Mouse (Mus musculus) embryonic facial prominence, embryonic 12.5 days (tissue): ENCODE results near the gene Cfap74. TPM values are rescaled to one million over a fixed set of nuclear protein-coding genes. Genes with fewer than 3 reads are reported as not detected.
A peak's percentile ranks its signal among the peaks of the same experiment; 100 is the strongest.

Source experiments
- ATAC-seq: fragments of 200-750 bp; cut with Nextera tagmentation; 2 replicates; pipeline ENCODE4 v1.8.0; 2017; ENCODE audit not compliant: insufficient number of reproducible peaks, insufficient read depth, low FRiP score, low TSS enrichment
- H3K27ac ChIP-seq: fragments of 300-500 bp; sonication (generic); 2 replicates; pipeline ENCODE4 v1.5.1; 2016; ENCODE audit warnings: mild to moderate bottlenecking
- H3K27me3 ChIP-seq: fragments of 300-500 bp; sonication (generic); 2 replicates; pipeline ENCODE4 v1.6.1; 2016; ENCODE audit warnings: mild to moderate bottlenecking, moderate library complexity
- H3K36me3 ChIP-seq: fragments of 300-500 bp; sonication (generic); 2 replicates; pipeline ENCODE4 v1.6.1; 2016; ENCODE audit warnings: mild to moderate bottlenecking
- H3K4me1 ChIP-seq: fragments of 300-500 bp; sonication (generic); 2 replicates; pipeline ENCODE4 v1.6.1; 2016
- H3K4me2 ChIP-seq: fragments of 300-500 bp; sonication (generic); replicated peaks from 2 replicates; pipeline ENCODE4 v1.6.1; 2016; ENCODE audit warnings: mild to moderate bottlenecking, moderate library complexity
- H3K4me3 ChIP-seq: fragments of 300-500 bp; sonication (generic); 2 replicates; pipeline ENCODE4 v1.5.1; 2016; ENCODE audit warnings: mild to moderate bottlenecking
- H3K9ac ChIP-seq: fragments of 300-500 bp; sonication (generic); 2 replicates; pipeline ENCODE4 v1.6.1; 2016; ENCODE audit warnings: mild to moderate bottlenecking, moderate library complexity
- H3K9me3 ChIP-seq: fragments of 300-500 bp; sonication (generic); 2 replicates; pipeline ENCODE4 v1.6.1; 2016; ENCODE audit warnings: mild to moderate bottlenecking, moderate library complexity
- WGBS: fragments of 180-500 bp; shearing (Covaris S2); methylation state at CpG from one replicate; pipeline ENCODE4 v1.1.7; 2016; 5-methylcytosine and 5-hydroxymethylcytosine counted together
- polyA plus RNA-seq: library from polyadenylated mRNA; unstranded; fragments of >200 nt; fragmentation: Nextera tagmentation; extraction: Ambion mirVana; gene quantifications from 2 replicates; pipeline ENCODE4 v1.2.1, GENCODE M21; 2016

The Cfap74 gene
- polyA plus RNA-seq, 1 experiment from 2014 or later = 4.9 TPM

- Histone ChIP-seq H3K4me3 (no peak overlapping the region), H3K9me3 (no peaks in the 10 kb centered on the region), H3K4me1 (no peaks in the 10 kb centered on the region), H3K27me3 (no peaks in the 10 kb centered on the region), H3K27ac (no peak overlapping the region), H3K9ac (no peak overlapping the region), H3K36me3 (no peaks in the 10 kb centered on the region), H3K4me2 (no peak overlapping the region)
- 63% methylated on average over 7 of the region's 7 CpGs for WGBS
- no peak for ATAC-seq
Measured at GRCm38 (mm10) chr4:155381974-155382373, 27.0 kb upstream of the Cfap74 start.

- ATAC-seq = no peak
Measured at GRCm38 (mm10) chr4:155382752-155383151, 26.2 kb upstream of the Cfap74 start.

GRCm38 (mm10) chr4:155383326-155383725 is 25.7 kb upstream of the Cfap74 start:
- ATAC-seq = no peak
- Histone ChIP-seq H3K27ac (no peak overlapping the region), H3K9ac (no peak overlapping the region), H3K4me1 (no peaks in the 10 kb centered on the region), H3K4me2 (no peak overlapping the region), H3K36me3 (no peaks in the 10 kb centered on the region), H3K4me3 (no peak overlapping the region), H3K27me3 (no peaks in the 10 kb centered on the region), H3K9me3 (no peaks in the 10 kb centered on the region)
- 76% methylated on average over 4 of the region's 4 CpGs for WGBS

More at GRCm38 (mm10) chr4:155382752-155383151, 26.2 kb upstream of the Cfap74 start:
- Histone ChIP-seq H3K4me1 (no peaks in the 10 kb centered on the region), H3K9ac (no peak overlapping the region), H3K36me3 (no peaks in the 10 kb centered on the region), H3K9me3 (no peaks in the 10 kb centered on the region), H3K4me3 (no peak overlapping the region), H3K27me3 (no peaks in the 10 kb centered on the region), H3K27ac (no peak overlapping the region), H3K4me2 (no peak overlapping the region)
- 28% methylated on average over 9 of the region's 9 CpGs for whole genome bisulfite sequencing

GRCm38 (mm10) chr4:155387166-155387565 is 21.8 kb upstream of the Cfap74 start:
- H3K4me3 ChIP-seq = no peak overlapping the region
- no peaks in the 10 kb centered on the region for H3K4me1 ChIP-seq
- no peaks in the 10 kb centered on the region for H3K36me3 ChIP-seq
- H3K9ac ChIP-seq = no peak overlapping the region
- WGBS = 65% methylated on average over 8 of the region's 8 CpGs
- H3K27ac ChIP-seq = no peak overlapping the region
- no peak for ATAC-seq
- H3K9me3 ChIP-seq = no peaks in the 10 kb centered on the region
- 0 out of 2 replicates have a peak, but pooled peaks cover 3% of the 10 kb centered on the region for H3K27me3 ChIP-seq
- H3K4me2 ChIP-seq = no peak overlapping the region

- no peak for ATAC-seq
- Histone ChIP-seq H3K27ac (no peak overlapping the region), H3K27me3 (peaks cover 35% of the 10 kb centered on the region), H3K36me3 (no peaks in the 10 kb centered on the region), H3K4me2 (no peak overlapping the region), H3K4me1 (0 out of 2 replicates have a peak, but pooled peaks cover 8% of the 10 kb centered on the region), H3K9ac (no peak overlapping the region), H3K4me3 (no peak overlapping the region), H3K9me3 (no peaks in the 10 kb centered on the region)
- 84% methylated on average over 5 of the region's 5 CpGs for WGBS
Measured at GRCm38 (mm10) chr4:155395471-155395870, 13.5 kb upstream of the Cfap74 start.

- H3K4me2 ChIP-seq = no peak overlapping the region
- H3K9me3 ChIP-seq = no peaks in the 10 kb centered on the region
- no peak for ATAC-seq
- peaks cover 42% of the 10 kb centered on the region for H3K27me3 ChIP-seq
- H3K27ac ChIP-seq = no peak overlapping the region
- no peak overlapping the region for H3K4me3 ChIP-seq
- 0 out of 2 replicates have a peak, but pooled peaks cover 8% of the 10 kb centered on the region for H3K4me1 ChIP-seq
- WGBS = 84% methylated on average over 4 of the region's 4 CpGs
- no peaks in the 10 kb centered on the region for H3K36me3 ChIP-seq
- no peak overlapping the region for H3K9ac ChIP-seq
Measured at GRCm38 (mm10) chr4:155396751-155397150, 12.2 kb upstream of the Cfap74 start.

GRCm38 (mm10) chr4:155397511-155398221 is 11.3 kb upstream of the Cfap74 start, which contains the start of gene Gabrd:
Gabrd (minus strand) TSS chr4:155398112.
- Histone ChIP-seq H3K27ac (no peak within 1 kb of the TSS), H3K9ac (peak within 1 kb of the TSS; percentile 33; the same call in 1 of the 2 replicates), H3K9me3 (no peaks in the 10 kb centered on the region), H3K4me1 (0 out of 2 replicates have a peak, but pooled peaks cover 8% of the 10 kb centered on the region), H3K27me3 (peaks cover 42% of the 10 kb centered on the region), H3K4me2 (peak within 1 kb of the TSS; percentile 88), H3K36me3 (no peaks in the 10 kb centered on the region), H3K4me3 (peak within 1 kb of the TSS; percentile 41)
- ATAC-seq = no peak
- WGBS = under 1% methylated on average over 42 of the region's 57 CpGs

- Histone ChIP-seq H3K4me3 (peak overlapping the region; percentile 41), H3K4me1 (0 out of 2 replicates have a peak, but pooled peaks cover 8% of the 10 kb centered on the region), H3K9me3 (no peaks in the 10 kb centered on the region), H3K9ac (peak overlapping the region; percentile 33; the same call in 1 of the 2 replicates), H3K4me2 (peak overlapping the region; percentile 88), H3K27ac (no peak overlapping the region), H3K27me3 (peaks cover 39% of the 10 kb centered on the region), H3K36me3 (no peaks in the 10 kb centered on the region)
- 4% methylated on average over 9 of the region's 9 CpGs for WGBS
- ATAC-seq = no peak
Measured at GRCm38 (mm10) chr4:155398222-155398540, 10.8 kb upstream of the Cfap74 start.

GRCm38 (mm10) chr4:155401121-155401520 is 7.9 kb upstream of the Cfap74 start:
- peaks cover 37% of the 10 kb centered on the region for H3K27me3 ChIP-seq
- H3K9ac ChIP-seq = no peak overlapping the region
- no peak overlapping the region for H3K27ac ChIP-seq
- WGBS = 64% methylated on average over 7 of the region's 7 CpGs
- no peak overlapping the region for H3K4me3 ChIP-seq
- no peaks in the 10 kb centered on the region for H3K9me3 ChIP-seq
- H3K4me1 ChIP-seq = 0 out of 2 replicates have a peak, but pooled peaks cover 8% of the 10 kb centered on the region
- H3K4me2 ChIP-seq = no peak overlapping the region
- no peak for ATAC-seq
- no peaks in the 10 kb centered on the region for H3K36me3 ChIP-seq

GRCm38 (mm10) chr4:155402489-155402888 is 6.5 kb upstream of the Cfap74 start:
- ATAC-seq = no peak
- WGBS = 61% methylated on average over 1 of the region's 1 CpGs

GRCm38 (mm10) chr4:155408695-155409057 is 314 bp upstream of the Cfap74 start:
- no peak overlapping the region for H3K27ac ChIP-seq

More at GRCm38 (mm10) chr4:155402489-155402888, 6.5 kb upstream of the Cfap74 start:
- Histone ChIP-seq H3K27me3 (peaks cover 29% of the 10 kb centered on the region), H3K9me3 (no peaks in the 10 kb centered on the region), H3K36me3 (no peaks in the 10 kb centered on the region), H3K9ac (no peak overlapping the region), H3K4me3 (no peak overlapping the region), H3K4me2 (no peak overlapping the region), H3K4me1 (0 out of 2 replicates have a peak, but pooled peaks cover 6% of the 10 kb centered on the region), H3K27ac (no peak overlapping the region)

GRCm38 (mm10) chr4:155412124-155412523 is 3.1 kb downstream of the Cfap74 start:
- Histone ChIP-seq H3K36me3 (no peaks in the 10 kb centered on the region), H3K4me3 (no peak overlapping the region), H3K27ac (no peak overlapping the region), H3K27me3 (no peaks in the 10 kb centered on the region), H3K4me2 (no peak overlapping the region), H3K9ac (no peak overlapping the region), H3K4me1 (peaks cover 6% of the 10 kb centered on the region; the same call in 1 of the 2 replicates), H3K9me3 (no peaks in the 10 kb centered on the region)
- WGBS = 89% methylated on average over 6 of the region's 6 CpGs
- ATAC-seq = no peak

More at GRCm38 (mm10) chr4:155408695-155409057, 314 bp upstream of the Cfap74 start:
- H3K9me3 ChIP-seq = no peaks in the 10 kb centered on the region
- H3K4me3 ChIP-seq = peak overlapping the region; percentile 52
- 0 out of 2 replicates have a peak, but pooled peaks cover 2% of the 10 kb centered on the region for H3K27me3 ChIP-seq
- peaks cover 6% of the 10 kb centered on the region; the same call in 1 of the 2 replicates for H3K4me1 ChIP-seq
- peak overlapping the region; percentile 64 for H3K4me2 ChIP-seq
- 0 out of 2 replicates have a peak overlapping the region, but pooled peaks have one; percentile 35 for H3K9ac ChIP-seq
- WGBS = 3% methylated on average over 8 of the region's 8 CpGs
- H3K36me3 ChIP-seq = no peaks in the 10 kb centered on the region
- ATAC-seq = no peak; the same call in 1 of the 2 replicates
